Mouse (Mus musculus) lung, embryonic 14.5 days (tissue): ENCODE measurements around the gene Slc2a1. TPM values are rescaled to one million over a fixed set of nuclear protein-coding genes. Genes with fewer than 3 reads are reported as not detected.

Source experiments
- ATAC-seq: fragments of 200-750 bp; cut with Nextera tagmentation; 2 replicates; pipeline ENCODE4 v1.8.0; 2017; ENCODE audit warnings: mild to moderate bottlenecking, moderate TSS enrichment, moderate library complexity; ENCODE audit not compliant: insufficient read depth
- DNase-seq: peaks from one replicate; pipeline ENCODE4 v3.0.0-alpha.2; 2015
- H3K27ac ChIP-seq: fragments of 300-500 bp; sonication (generic); 2 replicates; pipeline ENCODE4 v1.5.1; 2014; ENCODE audit warnings: low read depth, mild to moderate bottlenecking, moderate library complexity
- H3K27me3 ChIP-seq: fragments of 300-500 bp; sonication (generic); 2 replicates; pipeline ENCODE4 v1.6.1; 2014; ENCODE audit warnings: low read length, control low read depth; ENCODE audit not compliant: insufficient read depth
- H3K36me3 ChIP-seq: fragments of 300-500 bp; sonication (generic); 2 replicates; pipeline ENCODE4 v1.6.1; 2014; ENCODE audit warnings: control low read depth; ENCODE audit not compliant: insufficient read depth
- H3K4me1 ChIP-seq: fragments of 300-500 bp; sonication (generic); 2 replicates; pipeline ENCODE4 v1.6.1; 2014; ENCODE audit warnings: antibody characterized with exemption, control low read depth; ENCODE audit not compliant: insufficient read depth
- H3K4me2 ChIP-seq: fragments of 300-500 bp; sonication (generic); 2 replicates; pipeline ENCODE4 v1.6.1; 2014; ENCODE audit warnings: mild to moderate bottlenecking
- H3K4me3 ChIP-seq: fragments of 300-500 bp; sonication (generic); 2 replicates; pipeline ENCODE4 v1.5.1; 2014; ENCODE audit warnings: low read depth, low read length
- H3K9ac ChIP-seq: fragments of 300-500 bp; sonication (generic); 2 replicates; pipeline ENCODE4 v1.6.1; 2014
- H3K9me3 ChIP-seq: fragments of 300-500 bp; sonication (generic); 2 replicates; pipeline ENCODE4 v1.6.1; 2016; ENCODE audit warnings: low read depth, low read length, control low read depth
- CTCF ChIP-seq: IDR thresholded peaks from 2 replicates; pipeline ENCODE4 v1.5.1; 2016; ENCODE audit warnings: antibody characterized with exemption, low read depth
- WGBS: fragments of 180-500 bp; shearing (Covaris S2); extraction: QIAGEN DNeasy Blood & Tissue Kit; methylation state at CpG from one replicate; pipeline ENCODE4 v1.1.7; 2014; 5-methylcytosine and 5-hydroxymethylcytosine counted together
- polyA plus RNA-seq: library from polyadenylated mRNA; unstranded; fragments of >200 nt; fragmentation: Nextera tagmentation; extraction: Ambion mirVana; gene quantifications from 2 replicates; pipeline ENCODE4 v1.2.1, GENCODE M21; 2014

Gene Slc2a1
- polyA plus RNA-seq, 1 experiment from 2014 or later: 70.7 TPM

DNA sequence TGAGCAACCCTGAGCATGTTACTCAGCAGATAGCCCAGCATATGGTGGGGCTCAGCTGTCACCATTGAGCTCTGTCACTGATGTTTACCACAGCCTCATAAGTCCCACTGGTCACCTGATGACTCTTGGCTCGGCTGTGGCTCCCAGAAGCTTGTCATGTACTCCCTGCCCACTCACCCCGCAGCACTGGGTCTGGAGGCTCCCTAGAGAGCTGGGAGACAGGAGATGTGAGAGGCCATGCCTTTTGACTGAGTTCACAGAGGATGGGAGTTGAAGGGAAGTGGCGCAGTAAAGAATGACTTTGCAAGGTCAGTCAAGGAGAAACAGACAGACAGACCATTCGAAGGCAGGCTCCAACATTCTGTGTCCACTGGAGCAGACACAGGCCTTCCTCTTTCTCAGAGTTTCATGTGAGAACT, 10.2 kb downstream of the Slc2a1 start:
- Histone ChIP-seq H3K4me2 (no peak overlapping the region), H3K36me3 (peaks cover 36% of the 10 kb centered on the region), H3K9me3 (no peaks in the 10 kb centered on the region), H3K9ac (no peak overlapping the region), H3K4me3 (no peak overlapping the region), H3K4me1 (no peaks in the 10 kb centered on the region; the same call in none of the 2 replicates), H3K27ac (no peak overlapping the region), H3K27me3 (no peaks in the 10 kb centered on the region)
- DNase-seq (peak; percentile 19), ATAC-seq (no peak)
- no peak for TF ChIP-seq CTCF
- 37% methylated on average over 4 of the region's 4 CpGs for WGBS

DNA sequence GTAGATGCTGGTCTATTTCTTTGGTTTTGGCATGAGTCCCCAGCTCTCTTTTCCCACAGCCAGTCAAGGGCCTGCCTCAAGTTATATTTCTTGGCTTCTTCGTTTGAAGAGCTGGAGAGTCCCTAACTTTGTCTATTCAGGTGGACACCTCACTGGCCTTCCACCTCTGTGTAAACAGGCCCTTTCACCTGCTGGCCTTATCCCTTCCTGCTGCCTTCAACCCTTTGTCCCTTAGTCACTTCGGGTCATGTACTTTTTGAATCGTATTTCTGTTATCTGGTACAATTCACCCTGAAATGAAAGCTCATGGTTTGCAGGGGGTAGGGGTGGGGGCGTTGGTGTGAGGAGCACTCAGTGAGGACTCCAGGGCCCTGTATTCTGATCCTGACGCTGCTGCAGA, 10.8 kb downstream of the Slc2a1 start:
- H3K4me3 ChIP-seq: no peak overlapping the region
- no peak overlapping the region for H3K4me2 ChIP-seq
- H3K9me3 ChIP-seq: no peaks in the 10 kb centered on the region
- ATAC-seq (no peak), DNase-seq (no peak)
- H3K4me1 ChIP-seq: no peaks in the 10 kb centered on the region; the same call in none of the 2 replicates
- H3K9ac ChIP-seq: no peak overlapping the region
- H3K36me3 ChIP-seq: peaks cover 42% of the 10 kb centered on the region
- H3K27ac ChIP-seq: no peak overlapping the region
- H3K27me3 ChIP-seq: no peaks in the 10 kb centered on the region
- no peak for TF ChIP-seq CTCF
- 63% methylated on average over 5 of the region's 5 CpGs for WGBS

DNA sequence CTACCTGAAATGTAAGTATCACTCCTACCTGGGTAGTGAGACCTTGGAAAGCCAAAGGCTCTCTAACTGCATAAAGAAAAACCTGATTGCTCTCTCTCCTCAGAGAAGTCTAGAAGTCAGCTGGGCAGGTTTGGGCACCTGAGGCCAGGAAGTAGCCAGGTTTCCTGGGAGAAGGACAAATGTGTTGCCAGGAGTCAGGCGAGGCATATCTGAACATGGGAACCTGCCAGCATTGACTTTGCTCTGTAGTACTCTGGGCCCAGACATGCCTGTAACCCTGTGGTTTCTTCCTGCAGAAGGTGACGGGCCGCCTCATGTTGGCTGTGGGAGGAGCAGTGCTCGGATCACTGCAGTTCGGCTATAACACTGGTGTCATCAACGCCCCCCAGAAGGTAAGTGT, 11.6 kb downstream of the Slc2a1 start:
- no peak overlapping the region for H3K27ac ChIP-seq
- no peak overlapping the region for H3K9ac ChIP-seq
- H3K9me3 ChIP-seq: no peaks in the 10 kb centered on the region
- no peak for DNase-seq
- 89% methylated on average over 6 of the region's 6 CpGs for WGBS
- ATAC-seq: no peak
- no peaks in the 10 kb centered on the region for H3K27me3 ChIP-seq
- H3K4me3 ChIP-seq: no peak overlapping the region
- H3K4me1 ChIP-seq: no peaks in the 10 kb centered on the region; the same call in none of the 2 replicates
- TF ChIP-seq CTCF: no peak
- peaks cover 48% of the 10 kb centered on the region for H3K36me3 ChIP-seq
- no peak overlapping the region for H3K4me2 ChIP-seq

DNA sequence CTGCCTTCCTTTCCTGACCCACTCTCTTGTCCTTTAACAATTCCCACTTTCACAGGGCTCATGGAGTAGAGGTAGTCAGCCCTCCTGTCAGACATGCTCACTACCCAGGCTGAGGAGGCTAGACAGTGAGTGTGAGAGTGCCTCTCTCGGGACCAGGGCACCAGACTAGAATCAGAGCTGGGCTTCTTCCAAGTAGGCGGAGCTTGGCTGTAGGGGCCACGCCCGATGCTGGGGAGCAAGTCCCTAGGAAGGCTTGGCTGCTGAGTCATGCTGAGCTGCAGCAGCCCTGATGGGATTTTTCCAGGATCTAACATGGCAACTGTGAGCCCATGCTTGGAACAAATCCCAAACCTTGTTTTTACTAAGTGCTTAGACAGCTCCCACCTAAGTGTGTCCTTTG, 12.7 kb downstream of the Slc2a1 start:
- ATAC-seq: peak; percentile 41; the same call in 1 of the 2 replicates
- DNase-seq: peak; percentile 76
- H3K4me3 ChIP-seq: no peak overlapping the region
- peaks cover 55% of the 10 kb centered on the region for H3K36me3 ChIP-seq
- H3K9me3 ChIP-seq: no peaks in the 10 kb centered on the region
- TF ChIP-seq CTCF: no peak
- no peak overlapping the region for H3K27ac ChIP-seq
- no peaks in the 10 kb centered on the region for H3K27me3 ChIP-seq
- no peaks in the 10 kb centered on the region for H3K4me1 ChIP-seq
- WGBS: 44% methylated on average over 4 of the region's 4 CpGs
- no peak overlapping the region for H3K9ac ChIP-seq
- no peak overlapping the region for H3K4me2 ChIP-seq

DNA sequence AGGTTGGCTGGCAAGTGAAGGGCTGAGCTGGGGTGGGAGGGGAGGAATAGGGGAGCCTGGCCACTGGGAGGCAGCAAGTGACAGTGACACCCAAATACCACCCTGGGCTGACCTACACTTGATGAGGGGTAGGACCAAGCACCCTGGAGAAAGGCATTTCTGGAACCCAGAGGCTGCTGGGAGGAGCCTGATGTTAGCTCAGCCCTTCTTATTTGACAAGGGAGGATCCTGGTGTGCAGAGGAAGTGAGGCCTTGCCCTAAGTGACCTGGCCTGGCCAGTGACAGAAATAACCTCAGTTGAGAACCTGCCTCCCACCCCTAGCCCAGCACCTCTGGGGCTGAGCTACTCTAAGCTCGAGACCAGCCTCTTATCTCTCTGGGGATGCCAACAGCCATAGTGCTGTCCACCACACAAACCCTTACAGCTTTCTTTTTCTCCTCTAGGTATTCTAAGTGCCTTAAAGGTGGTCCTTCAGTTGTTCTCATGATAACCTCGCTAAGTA, 16.3 kb downstream of the Slc2a1 start:
- no peak for DNase-seq

DNA sequence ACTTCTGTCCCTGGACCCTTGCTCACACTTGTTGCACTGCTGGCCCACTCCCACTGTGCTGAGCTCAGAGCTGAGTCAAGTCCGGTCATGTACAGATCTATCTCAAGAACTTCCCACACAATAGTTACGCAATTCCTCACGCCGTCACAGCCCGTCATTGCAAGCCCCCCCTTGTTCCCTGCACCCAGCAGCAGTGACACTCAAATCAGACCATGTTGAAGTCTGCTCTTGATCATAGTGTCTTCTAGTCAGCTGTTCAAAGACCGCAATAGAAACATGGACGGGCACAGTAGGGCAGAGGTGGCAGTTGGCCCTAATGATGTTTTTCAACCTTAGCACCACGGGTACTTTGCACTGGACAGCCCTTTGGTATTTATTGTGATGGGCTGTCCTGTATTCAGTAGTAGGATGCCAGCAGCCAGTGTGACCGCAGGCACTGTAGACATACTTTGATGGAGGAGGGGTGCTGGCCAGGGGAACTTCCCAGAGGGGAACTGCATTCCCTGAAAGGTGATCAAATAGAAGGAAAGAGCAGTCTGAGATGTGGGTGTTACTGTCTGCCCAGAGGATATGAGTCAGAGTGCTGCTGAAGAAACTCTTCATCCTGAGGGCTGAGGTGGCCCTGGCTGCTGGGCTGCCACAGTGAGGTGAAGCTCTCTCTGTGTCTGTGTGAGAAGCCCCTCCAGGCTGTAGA, 17.2 kb downstream of the Slc2a1 start:
- no peak for TF ChIP-seq CTCF
- no peak overlapping the region for H3K9ac ChIP-seq
- H3K4me2 ChIP-seq: no peak overlapping the region
- no peaks in the 10 kb centered on the region for H3K9me3 ChIP-seq
- ATAC-seq (no peak), DNase-seq (no peak)
- 60% methylated on average over 9 of the region's 9 CpGs for WGBS
- H3K36me3 ChIP-seq: peaks cover 77% of the 10 kb centered on the region
- no peak overlapping the region for H3K27ac ChIP-seq
- H3K4me1 ChIP-seq: no peaks in the 10 kb centered on the region
- no peak overlapping the region for H3K4me3 ChIP-seq
- no peaks in the 10 kb centered on the region for H3K27me3 ChIP-seq

More for the DNA sequence above, 16.3 kb downstream of the Slc2a1 start:
- Histone ChIP-seq H3K27ac (no peak overlapping the region), H3K27me3 (no peaks in the 10 kb centered on the region), H3K4me3 (no peak overlapping the region), H3K4me2 (no peak overlapping the region), H3K9ac (no peak overlapping the region), H3K36me3 (peaks cover 77% of the 10 kb centered on the region), H3K9me3 (no peaks in the 10 kb centered on the region), H3K4me1 (no peaks in the 10 kb centered on the region)
- TF ChIP-seq CTCF: no peak
- 49% methylated on average over 2 of the region's 2 CpGs for WGBS
- ATAC-seq: no peak

DNA sequence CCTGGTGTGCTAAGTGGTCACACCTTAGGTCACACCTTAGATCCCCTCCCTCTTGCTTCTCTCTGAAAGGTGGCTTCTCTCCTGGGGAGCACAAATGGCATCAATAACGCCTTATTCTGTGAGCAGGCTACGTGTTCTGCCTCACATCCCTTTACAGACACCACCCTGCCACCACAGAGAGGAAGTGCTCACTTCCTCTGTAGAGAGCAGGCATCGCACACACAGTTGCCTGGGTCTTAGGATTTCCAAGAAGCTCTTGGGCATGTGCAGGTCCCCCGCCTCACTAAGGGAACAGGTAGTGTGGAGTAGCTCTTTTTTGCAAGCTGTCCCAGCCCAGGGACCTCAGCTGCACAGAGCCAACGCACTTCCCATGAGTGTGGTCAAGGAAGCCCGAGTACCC, 18.7 kb downstream of the Slc2a1 start:
- H3K36me3 ChIP-seq: peaks cover 77% of the 10 kb centered on the region
- no peaks in the 10 kb centered on the region for H3K9me3 ChIP-seq
- H3K27ac ChIP-seq: no peak overlapping the region
- WGBS: 57% methylated on average over 6 of the region's 6 CpGs
- TF ChIP-seq CTCF: no peak
- no peaks in the 10 kb centered on the region for H3K4me1 ChIP-seq
- no peak overlapping the region for H3K9ac ChIP-seq
- no peak overlapping the region for H3K4me3 ChIP-seq
- H3K27me3 ChIP-seq: no peaks in the 10 kb centered on the region
- ATAC-seq (no peak), DNase-seq (peak; percentile 24)
- no peak overlapping the region for H3K4me2 ChIP-seq
